Mouse (Mus musculus) stomach, embryonic 14.5 days (tissue): ENCODE measurements at regions not wholly inside any gene's neighbourhood (a gene's known extent, or its start where the extent isn't known, plus 50 kb on each side); places are given as distances from the start of the nearest gene placed in this dataset.
A peak's percentile ranks its signal among the peaks of the same experiment; 100 is the strongest.

Experiments used
- ATAC-seq: fragments of 200-750 bp; cut with Nextera tagmentation; 2 replicates; pipeline ENCODE4 v1.8.0; 2017; ENCODE audit warnings: low read depth, moderate TSS enrichment; ENCODE audit not compliant: insufficient number of reproducible peaks, insufficient read depth, low FRiP score
- H3K27ac ChIP-seq: fragments of 300-500 bp; sonication (generic); 2 replicates; pipeline ENCODE4 v1.5.1; 2014; ENCODE audit warnings: mild to moderate bottlenecking, low read length, moderate library complexity, mixed read lengths
- H3K27me3 ChIP-seq: fragments of 300-500 bp; sonication (generic); 2 replicates; pipeline ENCODE4 v1.6.1; 2014; ENCODE audit warnings: low read length, control low read depth, mixed read lengths; ENCODE audit not compliant: control insufficient read depth, insufficient read depth
- H3K36me3 ChIP-seq: fragments of 300-500 bp; sonication (generic); 2 replicates; pipeline ENCODE4 v1.6.1; 2014; ENCODE audit warnings: mild to moderate bottlenecking, control low read depth, low read length, moderate library complexity, mixed read lengths; ENCODE audit not compliant: control insufficient read depth, insufficient read depth
- H3K4me1 ChIP-seq: fragments of 300-500 bp; sonication (generic); 2 replicates; pipeline ENCODE4 v1.6.1; 2014; ENCODE audit warnings: low read length, control low read depth, mixed read lengths; ENCODE audit not compliant: control insufficient read depth, insufficient read depth
- H3K4me2 ChIP-seq: fragments of 300-500 bp; sonication (generic); replicated peaks from 2 replicates; pipeline ENCODE4 v1.6.1; 2014; ENCODE audit warnings: low read depth, low read length, control low read depth
- H3K4me3 ChIP-seq: fragments of 300-500 bp; sonication (generic); 2 replicates; pipeline ENCODE4 v1.5.1; 2014; ENCODE audit warnings: low read depth, low read length, control low read depth
- H3K9ac ChIP-seq: fragments of 300-500 bp; sonication (generic); replicated peaks from 2 replicates; pipeline ENCODE4 v1.6.1; 2014; ENCODE audit warnings: low read depth, mild to moderate bottlenecking, control low read depth, low read length, moderate library complexity, mixed read lengths
- H3K9me3 ChIP-seq: fragments of 300-500 bp; sonication (generic); 2 replicates; pipeline ENCODE4 v1.6.1; 2016; ENCODE audit warnings: low read depth, low read length, control low read depth; ENCODE audit not compliant: control insufficient read depth
- WGBS: fragments of 180-500 bp; shearing (Covaris S2); extraction: QIAGEN DNeasy Blood & Tissue Kit; methylation state at CpG from one replicate; pipeline ENCODE4 v1.1.7; 2014; 5-methylcytosine and 5-hydroxymethylcytosine counted together

- Histone ChIP-seq H3K4me1 (0 out of 2 replicates have a peak, but pooled peaks cover 5% of the 10 kb centered on the region), H3K4me2 (no peak overlapping the region), H3K4me3 (no peak overlapping the region), H3K9me3 (no peaks in the 10 kb centered on the region), H3K9ac (no peak overlapping the region), H3K27ac (no peak overlapping the region), H3K27me3 (no peaks in the 10 kb centered on the region), H3K36me3 (no peaks in the 10 kb centered on the region)
- ATAC-seq = no peak
- WGBS = 46% methylated on average over 3 of the region's 3 CpGs
Observed at GRCm38 (mm10) chr10:96391748-96392147, 225.1 kb upstream of the Btg1 start.

GRCm38 (mm10) chr10:96392836-96393235 lies 224.0 kb upstream of the Btg1 start:
- no peak overlapping the region for H3K4me3 ChIP-seq
- 79% methylated on average over 1 of the region's 1 CpGs for WGBS
- no peaks in the 10 kb centered on the region for H3K27me3 ChIP-seq

GRCm38 (mm10) chr10:96394210-96394609 lies 222.6 kb upstream of the Btg1 start:
- WGBS = 80% methylated on average over 3 of the region's 3 CpGs
- Histone ChIP-seq H3K27me3 (no peaks in the 10 kb centered on the region), H3K36me3 (no peaks in the 10 kb centered on the region), H3K27ac (no peak overlapping the region), H3K9me3 (no peaks in the 10 kb centered on the region), H3K4me3 (no peak overlapping the region), H3K9ac (no peak overlapping the region), H3K4me1 (0 out of 2 replicates have a peak, but pooled peaks cover 5% of the 10 kb centered on the region), H3K4me2 (no peak overlapping the region)
- no peak for ATAC-seq

More at GRCm38 (mm10) chr10:96392836-96393235, 224.0 kb upstream of the Btg1 start:
- Histone ChIP-seq H3K9ac (no peak overlapping the region), H3K27ac (no peak overlapping the region), H3K4me1 (0 out of 2 replicates have a peak, but pooled peaks cover 5% of the 10 kb centered on the region), H3K4me2 (no peak overlapping the region), H3K9me3 (no peaks in the 10 kb centered on the region), H3K36me3 (no peaks in the 10 kb centered on the region)
- no peak for ATAC-seq

- Histone ChIP-seq H3K9ac (no peak overlapping the region), H3K4me3 (no peak overlapping the region), H3K27me3 (no peaks in the 10 kb centered on the region), H3K4me2 (no peak overlapping the region), H3K27ac (no peak overlapping the region; the same call in 1 of the 2 replicates), H3K4me1 (0 out of 2 replicates have a peak, but pooled peaks cover 5% of the 10 kb centered on the region), H3K36me3 (no peaks in the 10 kb centered on the region), H3K9me3 (no peaks in the 10 kb centered on the region)
- no peak for ATAC-seq
- WGBS = 52% methylated on average over 3 of the region's 3 CpGs
Observed at GRCm38 (mm10) chr10:96395017-96395416, 221.8 kb upstream of the Btg1 start.

GRCm38 (mm10) chr10:96397931-96398561 lies 218.8 kb upstream of the Btg1 start:
- no peak overlapping the region for H3K27ac ChIP-seq
- 68% methylated on average over 13 of the region's 13 CpGs for WGBS
- no peak for ATAC-seq

GRCm38 (mm10) chr10:96398562-96399288 lies 218.1 kb upstream of the Btg1 start:
- no peak overlapping the region for H3K9ac ChIP-seq
- H3K27me3 ChIP-seq = no peaks in the 10 kb centered on the region
- no peak for ATAC-seq
- WGBS = 78% methylated on average over 9 of the region's 9 CpGs
- H3K9me3 ChIP-seq = no peaks in the 10 kb centered on the region
- 0 out of 2 replicates have a peak, but pooled peaks cover 5% of the 10 kb centered on the region for H3K4me1 ChIP-seq
- no peak overlapping the region for H3K4me3 ChIP-seq
- no peaks in the 10 kb centered on the region for H3K36me3 ChIP-seq
- H3K4me2 ChIP-seq = no peak overlapping the region
- no peak overlapping the region for H3K27ac ChIP-seq

More at GRCm38 (mm10) chr10:96397931-96398561, 218.8 kb upstream of the Btg1 start:
- Histone ChIP-seq H3K9me3 (no peaks in the 10 kb centered on the region), H3K4me1 (0 out of 2 replicates have a peak, but pooled peaks cover 5% of the 10 kb centered on the region), H3K27me3 (no peaks in the 10 kb centered on the region), H3K4me2 (no peak overlapping the region), H3K9ac (no peak overlapping the region), H3K36me3 (no peaks in the 10 kb centered on the region), H3K4me3 (no peak overlapping the region)

- no peak overlapping the region for H3K4me3 ChIP-seq
- ATAC-seq = 0 out of 2 replicates have a peak, but pooled peaks have one; percentile 33
- no peaks in the 10 kb centered on the region for H3K36me3 ChIP-seq
- H3K4me1 ChIP-seq = 0 out of 2 replicates have a peak, but pooled peaks cover 4% of the 10 kb centered on the region
- H3K27ac ChIP-seq = no peak overlapping the region
- no peaks in the 10 kb centered on the region for H3K9me3 ChIP-seq
- no peak overlapping the region for H3K4me2 ChIP-seq
- H3K27me3 ChIP-seq = no peaks in the 10 kb centered on the region
- 62% methylated on average over 8 of the region's 8 CpGs for WGBS
- no peak overlapping the region for H3K9ac ChIP-seq
Observed at GRCm38 (mm10) chr10:96399636-96400400, 217.0 kb upstream of the Btg1 start.

GRCm38 (mm10) chr10:96400793-96401192 lies 216.0 kb upstream of the Btg1 start:
- 80% methylated on average over 6 of the region's 6 CpGs for WGBS
- no peaks in the 10 kb centered on the region for H3K27me3 ChIP-seq
- no peak overlapping the region for H3K9ac ChIP-seq
- no peak overlapping the region for H3K27ac ChIP-seq
- no peak overlapping the region for H3K4me2 ChIP-seq
- no peaks in the 10 kb centered on the region for H3K4me1 ChIP-seq
- no peak overlapping the region for H3K4me3 ChIP-seq
- no peaks in the 10 kb centered on the region for H3K9me3 ChIP-seq
- no peaks in the 10 kb centered on the region for H3K36me3 ChIP-seq
- no peak for ATAC-seq
